Mouse (Mus musculus) neural tube, embryonic 14.5 days (tissue): ENCODE measurements at regions not wholly inside any gene's neighbourhood (a gene's known extent, or its start where the extent isn't known, plus 50 kb on each side); places are given as distances from the start of the nearest gene placed in this dataset.

Source experiments
- ATAC-seq: fragments of 200-750 bp; cut with Nextera tagmentation; 2 replicates; pipeline ENCODE4 v1.8.0; 2017; ENCODE audit warnings: low read depth, mild to moderate bottlenecking, moderate TSS enrichment, moderate library complexity
- H3K27ac ChIP-seq: fragments of 300-500 bp; sonication (generic); 2 replicates; pipeline ENCODE4 v1.5.1; 2014; ENCODE audit warnings: low read depth, mild to moderate bottlenecking, control low read depth, low read length, moderate library complexity, mixed read lengths
- H3K27me3 ChIP-seq: fragments of 300-500 bp; sonication (generic); 2 replicates; pipeline ENCODE4 v1.6.1; 2014; ENCODE audit warnings: low read length; ENCODE audit not compliant: control insufficient read depth, insufficient read depth
- H3K36me3 ChIP-seq: fragments of 300-500 bp; sonication (generic); 2 replicates; pipeline ENCODE4 v1.6.1; 2014; ENCODE audit warnings: low read length, mixed read lengths; ENCODE audit not compliant: control insufficient read depth, insufficient read depth
- H3K4me1 ChIP-seq: fragments of 300-500 bp; sonication (generic); 2 replicates; pipeline ENCODE4 v1.6.1; 2014; ENCODE audit warnings: low read length; ENCODE audit not compliant: control insufficient read depth, insufficient read depth
- H3K4me2 ChIP-seq: fragments of 300-500 bp; sonication (generic); 2 replicates; pipeline ENCODE4 v1.6.1; 2014; ENCODE audit warnings: mild to moderate bottlenecking, low read depth, low read length, control low read depth
- H3K4me3 ChIP-seq: fragments of 300-500 bp; sonication (generic); 2 replicates; pipeline ENCODE4 v1.5.1; 2014; ENCODE audit warnings: low read depth, low read length, control low read depth, mixed read lengths
- H3K9ac ChIP-seq: fragments of 300-500 bp; sonication (generic); replicated peaks from 2 replicates; pipeline ENCODE4 v1.6.1; 2014; ENCODE audit warnings: low read depth, mild to moderate bottlenecking, control low read depth, low read length, mixed read lengths
- H3K9me3 ChIP-seq: fragments of 300-500 bp; sonication (generic); 2 replicates; pipeline ENCODE4 v1.6.1; 2016; ENCODE audit warnings: low read length; ENCODE audit not compliant: control insufficient read depth
- WGBS: fragments of 180-500 bp; shearing (Covaris S2); extraction: QIAGEN DNeasy Blood & Tissue Kit; methylation state at CpG from one replicate; pipeline ENCODE4 v1.1.7; 2014; 5-methylcytosine and 5-hydroxymethylcytosine counted together

DNA sequence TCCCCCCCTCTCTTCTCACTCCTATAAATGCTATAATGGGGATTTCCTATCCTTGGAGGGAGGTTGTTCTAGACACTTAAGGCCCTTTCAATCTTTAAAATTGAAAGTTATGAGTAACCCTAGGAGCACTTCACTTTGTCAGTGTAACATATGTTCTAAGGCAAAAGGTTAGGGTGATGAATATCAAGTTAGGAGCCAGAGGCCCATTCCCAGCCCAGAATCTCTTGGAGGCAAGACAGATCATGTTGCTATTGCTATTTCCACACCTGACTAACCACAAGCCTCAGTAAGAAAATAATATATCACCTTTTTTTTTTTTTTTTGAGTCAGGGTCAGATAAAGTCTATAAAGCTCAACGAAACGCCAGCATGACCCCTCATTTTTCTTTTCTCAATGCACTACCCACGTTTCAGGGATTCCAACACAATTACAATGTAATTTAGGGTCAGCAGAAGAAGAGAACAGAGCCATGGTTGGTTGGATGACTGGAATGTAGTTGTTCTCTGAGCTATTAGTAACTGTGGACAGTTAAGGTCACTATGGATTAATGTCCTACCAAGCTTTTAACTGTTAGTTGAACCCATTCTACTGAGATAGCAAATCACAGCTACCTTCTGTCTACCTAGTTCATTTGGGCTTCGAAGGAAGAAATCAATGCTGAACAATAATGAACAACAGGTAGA lies 693.0 kb upstream of the Apob start:
- Histone ChIP-seq H3K9ac (no peak overlapping the region), H3K4me1 (no peaks in the 10 kb centered on the region), H3K4me2 (no peak overlapping the region), H3K4me3 (no peak overlapping the region), H3K36me3 (no peaks in the 10 kb centered on the region), H3K9me3 (no peaks in the 10 kb centered on the region), H3K27me3 (no peaks in the 10 kb centered on the region), H3K27ac (no peak overlapping the region)
- WGBS, result 57% methylated on average over 4 of the region's 4 CpGs
- no peak for ATAC-seq

DNA sequence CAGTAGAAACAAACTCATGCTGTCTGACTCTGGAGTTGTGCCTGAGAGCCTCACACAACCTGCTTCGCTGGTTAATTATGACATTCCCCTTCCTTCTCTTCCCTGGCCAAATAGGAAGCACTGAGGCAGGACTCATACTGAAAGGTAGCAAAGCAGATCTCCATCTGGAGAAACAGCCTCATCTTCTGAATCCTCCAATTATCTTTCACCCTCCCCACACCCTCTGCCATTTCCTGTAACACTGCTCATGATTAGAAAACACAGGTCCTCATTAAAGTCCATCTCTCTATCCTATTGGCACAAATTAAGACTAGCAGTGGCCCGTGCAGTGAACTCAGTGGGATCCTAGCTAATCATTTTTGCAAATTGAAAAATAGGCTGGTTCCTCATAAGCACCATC lies 685.9 kb upstream of the Apob start:
- Histone ChIP-seq H3K4me1 (no peaks in the 10 kb centered on the region), H3K27ac (no peak overlapping the region), H3K9ac (no peak overlapping the region), H3K9me3 (no peaks in the 10 kb centered on the region), H3K36me3 (no peaks in the 10 kb centered on the region), H3K4me3 (no peak overlapping the region), H3K27me3 (no peaks in the 10 kb centered on the region), H3K4me2 (no peak overlapping the region)
- ATAC-seq, result peak; percentile 80
- WGBS, result 51% methylated on average over 2 of the region's 2 CpGs

DNA sequence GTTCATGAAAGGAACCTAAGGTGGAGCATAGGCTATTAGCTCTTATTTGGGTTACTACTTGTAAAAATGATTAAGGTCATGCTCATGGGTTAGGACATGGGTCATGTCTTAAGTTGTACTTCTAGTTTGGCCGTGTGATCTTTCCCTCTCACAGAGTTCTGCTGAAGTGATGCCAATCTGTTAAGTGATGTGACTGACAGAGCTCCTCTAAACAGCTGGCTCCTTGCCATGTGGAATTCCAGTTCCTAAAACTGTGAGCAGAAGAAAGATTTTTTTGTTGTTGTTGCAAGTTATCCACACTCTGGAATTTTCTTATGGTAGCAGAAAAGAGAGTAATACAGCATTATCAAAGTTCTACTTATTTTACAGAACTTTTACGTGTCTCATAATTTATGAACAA lies 680.4 kb upstream of the Apob start:
- ATAC-seq, result no peak
- 77% methylated on average over 2 of the region's 2 CpGs for WGBS
- Histone ChIP-seq H3K9ac (no peak overlapping the region), H3K9me3 (no peaks in the 10 kb centered on the region), H3K4me2 (no peak overlapping the region), H3K4me1 (no peaks in the 10 kb centered on the region), H3K27me3 (no peaks in the 10 kb centered on the region), H3K36me3 (no peaks in the 10 kb centered on the region), H3K4me3 (no peak overlapping the region), H3K27ac (no peak overlapping the region)

DNA sequence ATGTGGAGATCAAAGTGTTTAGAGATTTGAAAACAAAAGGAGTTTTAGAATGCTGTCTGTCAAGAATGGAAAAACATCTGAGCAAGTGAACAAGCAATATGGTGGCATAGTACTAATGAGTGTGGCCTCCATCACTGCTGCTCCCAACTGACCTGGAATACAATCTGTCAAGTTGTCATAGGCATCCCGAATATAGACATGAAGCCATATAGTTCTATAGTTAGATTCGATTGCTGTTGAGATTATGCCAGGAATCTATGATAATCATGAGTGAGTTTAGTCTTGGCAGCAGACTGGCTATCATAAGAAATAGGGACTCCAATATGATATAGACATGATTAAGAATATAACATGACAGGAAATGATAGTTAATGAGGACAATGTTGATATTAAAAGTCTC lies 656.0 kb upstream of the Apob start:
- H3K36me3 ChIP-seq, result no peaks in the 10 kb centered on the region
- no peak overlapping the region for H3K27ac ChIP-seq
- WGBS, result 84% methylated on average over 2 of the region's 2 CpGs
- H3K4me3 ChIP-seq, result no peak overlapping the region
- no peak overlapping the region for H3K4me2 ChIP-seq
- no peaks in the 10 kb centered on the region for H3K27me3 ChIP-seq
- H3K9ac ChIP-seq, result no peak overlapping the region
- H3K9me3 ChIP-seq, result no peaks in the 10 kb centered on the region
- ATAC-seq, result no peak
- H3K4me1 ChIP-seq, result no peaks in the 10 kb centered on the region

DNA sequence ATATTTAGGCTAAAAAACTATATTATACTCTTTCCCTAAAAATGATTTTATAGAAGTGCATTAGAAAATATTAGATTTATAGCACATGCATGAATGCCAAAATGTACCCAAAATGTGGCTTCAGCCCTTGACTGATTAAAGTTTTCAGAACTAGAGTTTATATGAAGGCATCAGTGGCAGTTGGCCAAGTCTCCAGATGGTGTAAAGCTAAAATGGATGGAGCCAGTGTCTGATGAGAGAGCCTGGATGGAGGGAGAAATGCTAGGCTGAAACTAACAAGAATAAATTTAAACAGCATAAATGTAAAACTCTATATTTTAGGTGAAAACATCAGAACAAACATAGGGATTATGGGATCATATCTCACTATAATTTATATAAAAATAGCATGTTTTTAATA lies 648.8 kb upstream of the Apob start:
- Histone ChIP-seq H3K9me3 (no peaks in the 10 kb centered on the region), H3K9ac (no peak overlapping the region), H3K27me3 (no peaks in the 10 kb centered on the region), H3K4me2 (no peak overlapping the region), H3K36me3 (no peaks in the 10 kb centered on the region), H3K4me1 (no peaks in the 10 kb centered on the region), H3K4me3 (no peak overlapping the region), H3K27ac (no peak overlapping the region)
- no peak for ATAC-seq
